ENCODE assay signal across 13 mouse cellular contexts in genomic region chr6:51108336-51108956, GRCm38 (mm10).
DNase-seq lines count a peak whose midpoint lies in the region; ATAC-seq and TF ChIP-seq lines count a peak whose summit lies in the region.
"Had no signal": no experiment of that assay in that cellular context is flagged by ENCODE, and none has a peak within 500 bp of the region (broad histone marks: within the 10 kb centered on the region; RNA-seq: fewer than 3 reads in every experiment).

No protein-coding gene starts in this region.

- DNase-seq in cerebellum, postnatal 25 days, result peak; percentile 6
- no peak for DNase-seq in cerebellum, adult 11-12 months
- no peak for DNase-seq in intestine, embryonic 14.5 days (ENCODE audit: low spot score)
- DNase-seq in embryo, embryonic 10 days (ENCODE audit: low spot score), result peak; percentile 76
- DNase-seq in hindbrain, postnatal 0 days (ENCODE audit: low spot score), result no peak
- no peak for DNase-seq in left cerebral cortex, postnatal 36 days (ENCODE audit: low spot score in 2 of 2)
- no peak for DNase-seq in spleen, postnatal 14 days (ENCODE audit: low spot score in 2 of 2)
- DNase-seq: adrenal gland, adult 8-10 months; cerebellum, adult 11 months; left cerebral cortex, postnatal 4 days; lung, postnatal 14 days had no signal

- no peak for TF ChIP-seq CTCF in hindbrain, postnatal 0 days (IDR thresholded peaks at IDR 0.05; ENCODE audit: low read depth)

- 35% methylated on average over 8 of the region's 8 CpGs for WGBS in intestine, embryonic 14.5 days
- 43% methylated on average over 8 of the region's 8 CpGs for WGBS in intestine, embryonic 16.5 days
- WGBS in hindbrain, postnatal 0 days, result 36% methylated on average over 8 of the region's 8 CpGs

- no peaks in the 10 kb centered on the region for H3K27me3 ChIP-seq in intestine, embryonic 14.5 days (replicated peaks; ENCODE audit: control insufficient read depth, insufficient read depth, low read length)
- H3K27me3 ChIP-seq in intestine, embryonic 16.5 days (replicated peaks; ENCODE audit: control insufficient read depth, insufficient read depth, low read length), result no peaks in the 10 kb centered on the region
- H3K27me3 ChIP-seq in hindbrain, postnatal 0 days (ENCODE audit: insufficient read depth, low read length), result no peaks in the 10 kb centered on the region

- H3K4me1 ChIP-seq in intestine, embryonic 14.5 days (replicated peaks; ENCODE audit: control insufficient read depth, insufficient read depth, low read length), result peaks cover 4% of the 10 kb centered on the region; the same call in 1 of the 2 replicates
- H3K4me1 ChIP-seq in intestine, embryonic 16.5 days (ENCODE audit: control insufficient read depth, insufficient read depth, low read length), result no peaks in the 10 kb centered on the region
- H3K4me1 ChIP-seq in hindbrain, postnatal 0 days (ENCODE audit: insufficient read depth, low read length), result no peaks in the 10 kb centered on the region

- H3K4me3 ChIP-seq in intestine, embryonic 14.5 days (ENCODE audit: low read depth, low read length), result no peak overlapping the region
- no peak overlapping the region for H3K4me3 ChIP-seq in intestine, embryonic 16.5 days (ENCODE audit: low read length)
- no peak overlapping the region for H3K4me3 ChIP-seq in hindbrain, postnatal 0 days (ENCODE audit: low read length)

- ATAC-seq in intestine, embryonic 14.5 days (replicated peaks; ENCODE audit: low FRiP score, low TSS enrichment, low read depth), result no peak
- ATAC-seq in intestine, embryonic 16.5 days, result no peak
- no peak for ATAC-seq in hindbrain, postnatal 0 days

- H3K4me2 ChIP-seq in intestine, embryonic 14.5 days (ENCODE audit: low read length), result no peak overlapping the region
- H3K4me2 ChIP-seq in intestine, embryonic 16.5 days (ENCODE audit: low read depth, low read length), result no peak overlapping the region
- no peak overlapping the region for H3K4me2 ChIP-seq in hindbrain, postnatal 0 days (ENCODE audit: low read depth, low read length)

- no peak overlapping the region for H3K9ac ChIP-seq in intestine, embryonic 14.5 days (ENCODE audit: low read length)
- no peak overlapping the region for H3K9ac ChIP-seq in intestine, embryonic 16.5 days (ENCODE audit: low read depth, low read length)
- H3K9ac ChIP-seq in hindbrain, postnatal 0 days (replicated peaks; ENCODE audit: low read length), result no peak overlapping the region

- intact Hi-C loops in left cerebral cortex, postnatal 36 days (cut with DNase I), result no loop called here

- peak overlapping the region; percentile 43; the same call in 1 of the 2 replicates for H3K27ac ChIP-seq in intestine, embryonic 14.5 days (ENCODE audit: low read depth)
- H3K27ac ChIP-seq in intestine, embryonic 16.5 days (ENCODE audit: low read length), result no peak overlapping the region
- H3K27ac ChIP-seq in hindbrain, postnatal 0 days, result peak overlapping the region; percentile 20; the same call in 1 of the 2 replicates

- H3K36me3 ChIP-seq in intestine, embryonic 14.5 days (ENCODE audit: control insufficient read depth, insufficient read depth, low read length), result no peaks in the 10 kb centered on the region
- no peaks in the 10 kb centered on the region for H3K36me3 ChIP-seq in intestine, embryonic 16.5 days (ENCODE audit: control insufficient read depth, insufficient read depth, low read length)
- no peaks in the 10 kb centered on the region for H3K36me3 ChIP-seq in hindbrain, postnatal 0 days (ENCODE audit: insufficient read depth, low read length)
- H3K36me3 ChIP-seq: G1E had no signal

- no peaks in the 10 kb centered on the region for H3K9me3 ChIP-seq in intestine, embryonic 14.5 days (ENCODE audit: control insufficient read depth, low read length)
- H3K9me3 ChIP-seq in intestine, embryonic 16.5 days (ENCODE audit: control insufficient read depth, low read length), result no peaks in the 10 kb centered on the region
- no peaks in the 10 kb centered on the region for H3K9me3 ChIP-seq in hindbrain, postnatal 0 days (ENCODE audit: low read length)
- H3K9me3 ChIP-seq: G1E had no signal

Comparison
In these comparisons a context has a peak if more than half of its experiments do, and no peak if none do; other contexts are left out.
1. DNase-seq: peak in cerebellum, postnatal 25 days (2 of 2) and embryo, embryonic 10 days (single experiment); none in cerebellum, adult 11-12 months (single experiment), intestine, embryonic 14.5 days (single experiment), hindbrain, postnatal 0 days (single experiment), left cerebral cortex, postnatal 36 days (0 of 2) and spleen, postnatal 14 days (0 of 2).